Mouse (Mus musculus) ovary, postnatal 36 days (tissue): ENCODE measurements at regions not wholly inside any gene's neighbourhood (a gene's known extent, or its start where the extent isn't known, plus 50 kb on each side); places are given as distances from the start of the nearest gene placed in this dataset.

Source experiments
- DNase-seq: peaks from one replicate; pipeline ENCODE4 v3.0.0; 2022; ENCODE audit warnings: low spot score, mixed read lengths

- DNase-seq = no peak
Measured at GRCm38 (mm10) chr8:34451211-34452000, 339.9 kb upstream of the Gm10131 start.

DNA sequence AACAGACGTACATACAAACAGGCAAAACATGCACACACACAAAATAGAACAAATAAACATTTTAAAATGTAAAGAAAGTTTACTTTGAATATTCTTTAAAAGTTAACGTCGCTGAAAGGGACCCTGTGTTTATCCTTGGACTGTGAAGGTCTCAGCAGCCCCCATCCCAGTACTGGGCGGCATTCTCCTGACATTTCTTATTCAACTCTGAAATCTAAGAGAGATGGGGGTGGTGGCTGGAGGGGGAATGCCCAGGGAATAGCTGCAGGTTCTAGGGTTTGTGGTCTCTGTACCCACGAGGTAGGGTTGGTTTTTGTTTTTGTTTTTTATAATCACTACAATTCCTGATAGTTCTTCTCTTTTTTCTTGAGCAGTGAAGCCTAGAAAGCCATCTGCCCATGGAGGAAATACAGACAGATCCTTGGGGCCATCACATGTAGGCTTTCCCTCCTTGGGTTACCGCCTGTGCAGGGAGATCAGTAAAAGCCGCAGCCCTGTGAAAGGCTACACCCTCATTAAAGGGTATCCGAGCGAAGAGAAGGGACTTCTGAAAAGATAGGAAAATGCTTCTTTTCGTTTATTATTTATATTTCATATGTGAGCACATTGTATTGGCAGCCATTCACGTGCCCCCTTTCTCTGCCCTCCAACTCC, 338.0 kb upstream of the Gm10131 start:
- no peak for DNase-seq

- DNase-seq = no peak
Measured at GRCm38 (mm10) chr8:34447880-34448830, 336.6 kb upstream of the Gm10131 start.

DNA sequence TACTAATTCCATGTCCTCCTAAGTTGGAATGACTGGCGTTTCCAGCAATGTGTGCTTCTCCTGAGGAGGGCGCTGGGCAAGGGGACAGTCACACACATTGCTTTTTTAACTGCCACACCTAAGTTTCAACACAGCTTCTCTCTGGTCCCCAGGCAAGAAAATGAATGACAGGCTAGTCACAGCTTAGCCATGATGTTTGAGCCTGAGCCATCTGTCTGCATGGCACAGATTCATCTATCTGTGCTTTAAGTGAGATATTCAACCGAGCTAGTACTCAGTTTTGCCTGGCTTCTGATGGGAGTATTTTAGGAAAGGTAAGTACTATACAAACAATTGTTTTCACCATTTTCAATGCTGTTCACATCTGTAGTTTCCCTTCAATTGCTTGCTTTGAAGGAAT, 331.2 kb upstream of the Gm10131 start:
- no peak for DNase-seq

- no peak for DNase-seq
Measured at GRCm38 (mm10) chr8:34441756-34442155, 330.2 kb upstream of the Gm10131 start.

DNA sequence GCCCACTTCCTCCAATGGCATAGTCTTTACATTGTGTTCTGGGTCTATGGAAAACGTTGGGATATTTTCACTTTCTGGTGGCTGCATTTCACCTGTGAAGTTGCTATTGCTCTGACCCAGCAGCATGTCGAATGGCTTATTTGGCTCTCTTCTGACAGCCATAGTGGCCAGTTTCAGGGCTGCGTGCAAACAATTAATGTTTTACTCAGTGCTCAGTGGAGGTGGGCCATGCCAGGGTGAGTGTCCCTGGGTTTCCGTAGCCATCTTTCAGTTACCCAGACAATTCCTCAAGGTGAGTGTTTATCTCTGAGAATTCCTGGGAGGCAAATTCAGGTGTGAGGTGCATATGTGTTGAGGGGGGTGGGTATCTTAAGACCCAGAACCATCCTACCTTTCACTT, 329.2 kb upstream of the Gm10131 start:
- DNase-seq = no peak

DNA sequence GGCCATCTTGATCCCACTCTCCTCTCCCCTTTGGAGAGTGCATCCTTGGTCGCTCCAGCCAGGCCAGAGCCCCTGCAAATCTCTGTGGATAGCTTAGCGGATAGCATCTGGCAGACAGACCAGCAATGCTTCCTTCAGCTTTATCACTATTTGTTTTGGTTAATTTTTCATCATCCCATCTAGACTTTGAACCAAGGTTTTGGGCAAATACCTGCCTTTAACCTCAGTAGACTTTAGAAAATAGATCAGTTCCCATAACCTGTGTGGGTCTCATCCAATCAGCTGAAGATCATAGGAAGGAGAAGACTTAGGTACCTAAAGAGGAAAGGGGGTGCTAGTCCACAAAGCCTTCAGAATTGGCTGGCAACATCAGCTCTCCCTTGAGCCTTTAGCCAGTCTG, 327.2 kb upstream of the Gm10131 start:
- DNase-seq = no peak

DNA sequence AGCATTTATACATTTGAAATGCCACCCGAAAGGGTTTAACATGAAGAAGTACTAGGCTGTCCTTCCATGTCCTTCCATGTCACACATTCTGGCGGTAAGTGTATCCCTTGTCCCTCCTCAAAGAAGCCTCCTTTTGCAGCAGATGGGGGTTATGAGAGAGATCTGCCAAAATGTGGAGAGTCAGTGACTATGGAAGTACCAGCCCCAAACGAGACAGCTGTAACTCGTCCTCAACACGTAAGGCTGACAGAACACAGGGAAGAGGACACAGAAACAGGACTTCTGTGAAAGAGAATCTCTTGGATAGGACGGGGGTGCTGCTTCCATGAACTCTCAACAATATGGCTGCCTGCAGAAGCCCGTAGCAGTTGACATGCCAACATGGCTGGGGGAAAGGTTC, 320.4 kb upstream of the Gm10131 start:
- no peak for DNase-seq

- no peak for DNase-seq
Measured at GRCm38 (mm10) chr8:34429231-34429630, 317.7 kb upstream of the Gm10131 start.

DNA sequence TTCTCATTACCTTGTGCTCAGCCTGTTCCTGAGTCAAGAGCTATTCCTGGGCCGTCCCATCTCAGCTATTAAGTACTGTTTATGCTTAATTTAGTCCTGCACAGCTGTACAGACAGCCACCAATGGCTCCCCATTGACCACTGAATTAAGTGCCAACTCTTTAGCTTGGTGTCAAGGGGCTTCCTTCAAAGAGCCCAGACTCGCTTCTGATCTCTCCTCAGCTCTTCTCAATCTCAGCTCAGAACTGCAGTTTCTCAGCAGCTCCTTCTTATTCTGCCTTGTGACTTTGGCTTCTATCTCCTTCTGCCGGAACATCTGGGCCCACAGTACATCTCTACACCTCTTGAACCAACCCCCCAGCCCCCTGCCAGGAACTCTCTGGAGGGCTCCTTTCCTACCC, 290.0 kb upstream of the Gm10131 start:
- no peak for DNase-seq

DNA sequence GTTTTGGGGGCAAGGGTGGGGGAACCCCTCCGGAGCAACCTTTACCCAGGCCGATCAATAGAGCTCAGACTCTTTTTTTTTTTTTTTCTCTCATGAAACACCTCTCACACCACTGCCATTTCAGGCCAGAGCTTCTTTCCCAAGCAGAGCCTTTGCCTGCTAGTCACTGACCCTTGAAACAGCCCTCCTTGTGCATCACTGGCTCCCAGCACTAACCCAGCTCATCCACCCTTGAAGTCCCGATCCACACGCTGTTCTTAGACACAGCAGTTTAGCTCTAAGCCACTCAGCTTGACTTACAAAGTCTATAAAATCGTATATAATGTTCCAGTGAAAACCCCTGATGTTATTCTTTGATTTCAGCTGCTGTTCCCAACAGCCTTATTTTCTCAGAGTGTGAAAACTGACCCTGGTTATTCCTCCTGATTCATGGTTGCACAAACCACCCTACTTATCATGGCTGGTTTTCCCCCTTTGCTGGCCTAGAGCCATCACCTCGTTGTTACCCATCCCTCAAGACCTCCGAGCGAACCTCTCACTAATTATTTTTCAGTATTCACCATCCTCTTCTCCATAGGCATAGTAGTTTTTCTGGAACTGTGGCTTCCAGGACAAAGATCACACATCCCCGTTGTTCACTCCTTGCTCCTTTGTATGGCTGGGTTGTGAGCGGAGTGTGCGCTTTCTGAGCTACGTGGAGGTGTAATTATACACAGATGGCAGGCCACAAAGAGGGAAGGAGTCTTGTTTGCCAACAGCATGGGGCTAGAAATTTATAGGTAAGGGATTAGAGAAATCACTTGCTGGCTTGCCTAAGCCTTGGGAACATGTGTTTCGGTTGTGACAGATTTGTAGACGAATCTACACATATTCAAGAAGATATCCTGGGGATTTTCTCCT, 287.6 kb upstream of the Gm10131 start:
- DNase-seq = no peak

DNA sequence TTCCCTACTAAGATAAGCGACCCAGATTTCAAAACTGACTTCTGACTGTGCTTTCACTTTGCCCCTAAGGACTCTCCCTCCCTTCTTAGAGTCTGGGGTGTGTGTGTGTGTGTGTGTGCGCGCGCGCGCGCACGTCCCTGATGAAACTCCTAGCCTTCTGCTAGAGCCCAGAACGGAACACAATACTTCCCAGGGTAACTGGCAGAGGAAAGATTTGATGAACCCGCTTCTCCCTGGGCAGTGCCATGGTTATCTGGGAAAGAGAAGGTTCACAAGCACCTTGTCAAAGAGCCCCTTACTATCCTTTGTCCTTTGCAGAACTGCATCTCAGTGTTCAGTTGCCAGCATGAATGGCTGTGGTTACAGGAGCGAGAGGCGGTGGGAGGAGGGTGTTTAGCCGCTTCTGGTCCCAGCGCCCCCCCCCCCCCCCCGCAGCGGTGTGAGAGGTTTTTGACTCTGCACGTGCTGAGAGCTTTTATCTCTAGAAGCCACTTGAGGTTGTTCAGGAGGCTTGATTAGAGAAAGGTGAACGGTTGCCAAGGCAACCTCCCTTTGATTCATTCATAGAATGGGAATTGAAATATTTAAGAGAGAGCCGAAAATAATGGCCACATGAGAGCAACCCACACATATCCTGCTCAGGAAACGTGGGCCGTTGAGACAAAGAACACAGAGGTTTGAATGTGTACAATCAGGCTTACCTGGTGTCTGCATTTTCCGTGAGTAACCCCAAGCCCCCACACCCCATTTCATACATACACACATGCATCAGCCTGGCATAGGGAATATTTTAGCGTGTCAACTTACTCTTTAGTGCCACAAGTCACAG, 286.3 kb upstream of the Gm10131 start:
- no peak for DNase-seq

- no peak for DNase-seq
Measured at GRCm38 (mm10) chr8:34397225-34397582, 285.7 kb upstream of the Gm10131 start.

- DNase-seq = peak; percentile 9
Measured at GRCm38 (mm10) chr8:34392981-34393828, 281.7 kb upstream of the Gm10131 start.

DNA sequence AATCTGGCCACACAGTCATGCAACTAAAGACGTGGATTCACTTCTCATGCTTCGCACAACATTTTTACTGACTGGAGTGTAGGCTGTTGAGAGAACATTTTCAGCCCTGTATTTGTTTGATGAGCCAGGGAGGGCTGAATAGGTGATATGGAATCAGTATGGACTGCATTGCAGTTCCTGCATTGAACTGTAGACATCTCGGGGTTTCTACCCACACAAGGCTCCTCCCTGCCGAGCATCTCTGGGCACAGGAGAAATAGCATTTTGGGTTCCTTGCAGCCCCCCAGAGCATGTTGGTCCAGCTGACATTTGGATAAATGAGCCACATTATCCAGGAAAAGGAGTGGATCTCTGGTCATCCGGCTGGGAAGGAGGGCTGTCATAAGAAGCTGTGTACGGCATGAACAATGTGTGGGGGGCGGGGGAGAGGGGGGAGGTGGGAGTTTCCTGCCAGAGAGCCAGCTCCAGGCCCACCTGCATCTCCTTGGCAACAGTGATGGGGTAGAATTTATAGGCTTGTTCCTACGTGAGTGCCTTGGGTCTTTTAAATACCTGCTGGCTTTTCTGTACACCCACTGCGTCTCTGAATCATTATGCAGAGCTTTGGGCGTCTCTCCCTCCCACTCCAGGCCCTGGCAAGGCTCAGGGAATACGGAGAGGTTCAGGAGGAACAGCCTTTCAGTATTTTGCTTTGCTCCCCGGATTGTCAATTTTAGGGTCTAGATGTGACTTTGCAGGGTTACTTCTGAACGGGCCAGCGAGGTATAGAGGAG, 280.9 kb upstream of the Gm10131 start:
- DNase-seq = no peak

DNA sequence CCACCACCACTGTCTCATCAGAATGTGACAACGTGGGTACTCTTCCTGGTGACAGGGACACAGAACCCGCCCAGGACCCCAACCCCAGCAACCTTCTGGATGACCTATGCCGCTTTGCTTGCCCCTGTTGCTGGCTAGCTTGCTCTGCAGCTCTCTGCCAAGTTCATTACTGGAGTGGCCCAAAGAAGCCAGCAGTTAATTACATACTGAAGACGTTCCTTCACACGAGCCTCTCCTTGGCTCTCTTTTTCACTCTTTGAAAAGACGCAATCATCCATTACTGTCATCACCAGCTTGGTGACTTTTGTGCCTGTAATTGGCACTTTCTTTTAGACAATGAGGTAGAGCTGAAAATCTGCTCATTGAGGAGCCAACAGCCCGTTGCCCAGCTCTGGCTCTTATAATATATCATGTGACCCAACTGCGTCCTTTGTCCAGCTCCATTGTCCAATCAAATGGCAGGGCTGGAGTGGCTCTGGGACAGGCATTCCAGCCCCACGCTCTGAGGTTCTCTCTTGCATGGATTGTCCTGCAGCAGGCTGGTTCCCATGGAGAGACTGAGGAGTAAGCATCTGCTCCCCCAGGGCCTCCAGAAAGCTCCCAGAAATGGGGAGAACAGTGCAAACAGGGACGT, 274.4 kb upstream of the Gm10131 start:
- DNase-seq = no peak

DNA sequence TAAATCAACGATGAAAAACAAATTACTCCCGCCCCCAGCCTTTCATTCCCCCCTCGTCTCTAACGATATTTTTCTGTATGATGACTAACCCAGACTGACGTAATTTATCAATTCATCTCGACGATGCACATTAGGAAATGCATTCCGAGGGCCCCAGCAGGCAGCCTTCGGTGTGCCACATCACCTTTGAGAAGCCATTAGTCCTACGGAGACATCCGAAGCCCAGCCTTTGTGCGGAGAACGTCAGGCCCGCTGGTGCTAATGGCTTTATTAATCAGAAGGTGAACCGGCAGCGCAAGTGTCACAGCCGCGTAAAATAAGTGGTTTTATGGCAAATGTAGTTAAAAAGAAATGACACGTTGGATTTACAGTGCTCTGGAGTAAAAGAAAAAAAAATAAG, 269.1 kb upstream of the Gm10131 start:
- no peak for DNase-seq

DNA sequence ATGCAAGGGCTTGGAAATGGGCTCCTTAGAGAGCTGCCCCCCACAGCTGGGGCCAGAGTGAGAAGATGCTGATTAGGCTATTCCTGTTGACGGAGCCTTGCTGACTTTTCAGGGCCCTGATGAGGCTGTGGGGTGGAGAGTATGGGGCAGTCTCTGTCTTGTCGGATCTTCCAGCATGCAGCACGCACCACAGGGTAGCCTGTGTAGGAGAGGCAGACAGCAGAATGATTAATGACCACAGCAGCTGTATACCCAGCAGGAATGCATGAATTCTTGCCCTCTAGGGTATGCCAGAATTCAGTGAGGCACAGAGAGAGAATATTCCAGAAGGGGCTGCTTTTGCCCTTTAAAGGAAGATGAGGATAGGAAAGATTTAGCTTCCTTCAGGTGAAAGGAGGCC, 265.6 kb upstream of the Gm10131 start:
- DNase-seq = no peak

DNA sequence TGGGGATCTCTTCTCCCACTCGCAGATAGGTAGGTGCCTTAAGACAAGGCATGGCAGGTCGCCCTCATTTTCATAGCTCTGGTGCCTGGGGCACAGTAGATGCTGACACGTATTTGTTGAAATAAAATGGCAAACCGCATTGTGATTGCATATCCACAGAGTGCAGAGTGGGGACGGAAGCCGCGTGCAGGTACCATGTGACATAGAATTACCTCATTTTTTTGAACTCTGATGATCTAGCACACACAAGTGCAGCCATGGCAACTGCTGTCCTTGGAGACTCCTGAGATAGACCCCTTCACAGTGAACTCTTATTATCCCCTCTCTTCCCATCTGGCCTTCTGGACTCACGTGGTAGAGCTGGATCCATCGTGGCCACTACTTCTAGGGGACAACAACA, 262.7 kb upstream of the Gm10131 start:
- no peak for DNase-seq
